Mouse (Mus musculus): ENCODE measurements around the gene Anxa9. TPM values are rescaled to one million over a fixed set of nuclear protein-coding genes. Genes with fewer than 3 reads are reported as not detected.

The Anxa9 gene
- polyA plus RNA-seq, 1 experiment from 2014 or later, result 1.6 TPM

- H3K4me3 ChIP-seq (ENCODE audit: low read depth, low read length), result no peak overlapping the region
- no peak overlapping the region for H3K9ac ChIP-seq (ENCODE audit: low read length)
- H3K4me2 ChIP-seq (ENCODE audit: low read depth, severe bottlenecking), result no peak overlapping the region
- no peak overlapping the region for H3K27ac ChIP-seq (replicated peaks; ENCODE audit: low read depth, low read length)
- ATAC-seq (ENCODE audit: insufficient number of reproducible peaks, low FRiP score, low TSS enrichment, low read depth) (no peak), DNase-seq (ENCODE audit: low spot score) (no peak)
- H3K4me1 ChIP-seq (ENCODE audit: control insufficient read depth, insufficient read depth, low read length), result no peaks in the 10 kb centered on the region; the same call in 1 of the 2 replicates
- H3K9me3 ChIP-seq (ENCODE audit: control insufficient read depth, low read length), result no peaks in the 10 kb centered on the region
- H3K36me3 ChIP-seq (ENCODE audit: control insufficient read depth, insufficient read depth, low read length), result no peaks in the 10 kb centered on the region
- 83% methylated on average over 11 of the region's 11 CpGs for WGBS
- no peaks in the 10 kb centered on the region for H3K27me3 ChIP-seq (ENCODE audit: control insufficient read depth, insufficient read depth, low read length)
Measured at GRCm38 (mm10) chr3:95293537-95293936, 13.4 kb downstream of the Anxa9 start.

- DNase-seq (ENCODE audit: low spot score) (no peak), ATAC-seq (ENCODE audit: insufficient number of reproducible peaks, low FRiP score, low TSS enrichment, low read depth) (no peak)
- H3K4me1 ChIP-seq (ENCODE audit: control insufficient read depth, insufficient read depth, low read length), result no peaks in the 10 kb centered on the region; the same call in 1 of the 2 replicates
- H3K27ac ChIP-seq (replicated peaks; ENCODE audit: low read depth, low read length), result no peak overlapping the region
- no peak overlapping the region for H3K9ac ChIP-seq (ENCODE audit: low read length)
- H3K27me3 ChIP-seq (ENCODE audit: control insufficient read depth, insufficient read depth, low read length), result no peaks in the 10 kb centered on the region
- no peak overlapping the region for H3K4me2 ChIP-seq (ENCODE audit: low read depth, severe bottlenecking)
- H3K4me3 ChIP-seq (ENCODE audit: low read depth, low read length), result no peak overlapping the region
- H3K9me3 ChIP-seq (ENCODE audit: control insufficient read depth, low read length), result no peaks in the 10 kb centered on the region
- peaks cover 2% of the 10 kb centered on the region; the same call in 1 of the 2 replicates for H3K36me3 ChIP-seq (ENCODE audit: control insufficient read depth, insufficient read depth, low read length)
- 84% methylated on average over 2 of the region's 2 CpGs for WGBS
Measured at GRCm38 (mm10) chr3:95292899-95293298, 14.1 kb downstream of the Anxa9 start.

GRCm38 (mm10) chr3:95291041-95291440 is 15.9 kb downstream of the Anxa9 start:
- Histone ChIP-seq H3K4me3 (ENCODE audit: low read depth, low read length) (no peak overlapping the region), H3K27ac (replicated peaks; ENCODE audit: low read depth, low read length) (no peak overlapping the region), H3K9ac (ENCODE audit: low read length) (no peak overlapping the region), H3K4me2 (ENCODE audit: low read depth, severe bottlenecking) (no peak overlapping the region), H3K4me1 (ENCODE audit: control insufficient read depth, insufficient read depth, low read length) (no peaks in the 10 kb centered on the region; the same call in 1 of the 2 replicates), H3K36me3 (ENCODE audit: control insufficient read depth, insufficient read depth, low read length) (peaks cover 2% of the 10 kb centered on the region; the same call in 1 of the 2 replicates), H3K9me3 (ENCODE audit: control insufficient read depth, low read length) (no peaks in the 10 kb centered on the region), H3K27me3 (ENCODE audit: control insufficient read depth, insufficient read depth, low read length) (no peaks in the 10 kb centered on the region)
- DNase-seq (ENCODE audit: low spot score), result no peak
- no peak for ATAC-seq (ENCODE audit: insufficient number of reproducible peaks, low FRiP score, low TSS enrichment, low read depth)
- WGBS, result 85% methylated on average over 4 of the region's 4 CpGs

- Histone ChIP-seq H3K4me2 (ENCODE audit: low read depth, severe bottlenecking) (no peak overlapping the region), H3K4me3 (ENCODE audit: low read depth, low read length) (no peak overlapping the region), H3K4me1 (ENCODE audit: control insufficient read depth, insufficient read depth, low read length) (no peaks in the 10 kb centered on the region), H3K36me3 (ENCODE audit: control insufficient read depth, insufficient read depth, low read length) (peaks cover 2% of the 10 kb centered on the region; the same call in 1 of the 2 replicates), H3K27ac (replicated peaks; ENCODE audit: low read depth, low read length) (no peak overlapping the region), H3K9me3 (ENCODE audit: control insufficient read depth, low read length) (no peaks in the 10 kb centered on the region), H3K27me3 (ENCODE audit: control insufficient read depth, insufficient read depth, low read length) (no peaks in the 10 kb centered on the region), H3K9ac (ENCODE audit: low read length) (no peak overlapping the region)
- DNase-seq (ENCODE audit: low spot score) (no peak), ATAC-seq (ENCODE audit: insufficient number of reproducible peaks, low FRiP score, low TSS enrichment, low read depth) (no peak)
- WGBS, result 71% methylated on average over 6 of the region's 6 CpGs
Measured at GRCm38 (mm10) chr3:95290156-95290555, 16.8 kb downstream of the Anxa9 start.

- Histone ChIP-seq H3K27me3 (ENCODE audit: control insufficient read depth, insufficient read depth, low read length) (no peaks in the 10 kb centered on the region), H3K36me3 (ENCODE audit: control insufficient read depth, insufficient read depth, low read length) (peaks cover 2% of the 10 kb centered on the region; the same call in 1 of the 2 replicates), H3K4me2 (ENCODE audit: low read depth, severe bottlenecking) (no peak overlapping the region), H3K9me3 (ENCODE audit: control insufficient read depth, low read length) (no peaks in the 10 kb centered on the region), H3K9ac (ENCODE audit: low read length) (no peak overlapping the region), H3K27ac (replicated peaks; ENCODE audit: low read depth, low read length) (no peak overlapping the region), H3K4me3 (ENCODE audit: low read depth, low read length) (no peak overlapping the region), H3K4me1 (ENCODE audit: control insufficient read depth, insufficient read depth, low read length) (no peaks in the 10 kb centered on the region; the same call in 1 of the 2 replicates)
- 90% methylated on average over 4 of the region's 4 CpGs for WGBS
- DNase-seq (ENCODE audit: low spot score) (no peak), ATAC-seq (ENCODE audit: insufficient number of reproducible peaks, low FRiP score, low TSS enrichment, low read depth) (no peak)
Measured at GRCm38 (mm10) chr3:95289419-95289818, 17.6 kb downstream of the Anxa9 start.

GRCm38 (mm10) chr3:95287541-95287940 is 19.4 kb downstream of the Anxa9 start:
- Histone ChIP-seq H3K27ac (replicated peaks; ENCODE audit: low read depth, low read length) (no peak overlapping the region), H3K36me3 (ENCODE audit: control insufficient read depth, insufficient read depth, low read length) (peaks cover 2% of the 10 kb centered on the region; the same call in 1 of the 2 replicates)
- 93% methylated on average over 3 of the region's 3 CpGs for WGBS

GRCm38 (mm10) chr3:95286510-95286909 is 20.5 kb downstream of the Anxa9 start:
- Histone ChIP-seq H3K9me3 (ENCODE audit: control insufficient read depth, low read length) (no peaks in the 10 kb centered on the region), H3K4me3 (ENCODE audit: low read depth, low read length) (no peak overlapping the region), H3K4me2 (ENCODE audit: low read depth, severe bottlenecking) (no peak overlapping the region), H3K27me3 (ENCODE audit: control insufficient read depth, insufficient read depth, low read length) (no peaks in the 10 kb centered on the region), H3K9ac (ENCODE audit: low read length) (no peak overlapping the region), H3K27ac (replicated peaks; ENCODE audit: low read depth, low read length) (no peak overlapping the region), H3K36me3 (ENCODE audit: control insufficient read depth, insufficient read depth, low read length) (peaks cover 2% of the 10 kb centered on the region; the same call in 1 of the 2 replicates), H3K4me1 (ENCODE audit: control insufficient read depth, insufficient read depth, low read length) (peaks cover 8% of the 10 kb centered on the region)
- DNase-seq (ENCODE audit: low spot score), result no peak
- ATAC-seq (ENCODE audit: insufficient number of reproducible peaks, low FRiP score, low TSS enrichment, low read depth), result no peak
- 86% methylated on average over 7 of the region's 7 CpGs for WGBS

More at GRCm38 (mm10) chr3:95287541-95287940, 19.4 kb downstream of the Anxa9 start:
- Histone ChIP-seq H3K27me3 (ENCODE audit: control insufficient read depth, insufficient read depth, low read length) (no peaks in the 10 kb centered on the region), H3K9me3 (ENCODE audit: control insufficient read depth, low read length) (no peaks in the 10 kb centered on the region), H3K4me2 (ENCODE audit: low read depth, severe bottlenecking) (no peak overlapping the region), H3K4me3 (ENCODE audit: low read depth, low read length) (no peak overlapping the region), H3K9ac (ENCODE audit: low read length) (no peak overlapping the region), H3K4me1 (ENCODE audit: control insufficient read depth, insufficient read depth, low read length) (peaks cover 8% of the 10 kb centered on the region)
- no peak for DNase-seq (ENCODE audit: low spot score)
- no peak for ATAC-seq (ENCODE audit: insufficient number of reproducible peaks, low FRiP score, low TSS enrichment, low read depth)

- H3K4me1 ChIP-seq (ENCODE audit: control insufficient read depth, insufficient read depth, low read length), result peaks cover 8% of the 10 kb centered on the region
- no peak overlapping the region for H3K9ac ChIP-seq (ENCODE audit: low read length)
- no peak for ATAC-seq (ENCODE audit: insufficient number of reproducible peaks, low FRiP score, low TSS enrichment, low read depth)
- H3K4me2 ChIP-seq (ENCODE audit: low read depth, severe bottlenecking), result no peak overlapping the region
- no peaks in the 10 kb centered on the region for H3K27me3 ChIP-seq (ENCODE audit: control insufficient read depth, insufficient read depth, low read length)
- no peaks in the 10 kb centered on the region for H3K9me3 ChIP-seq (ENCODE audit: control insufficient read depth, low read length)
- no peak overlapping the region for H3K4me3 ChIP-seq (ENCODE audit: low read depth, low read length)
- WGBS, result 61% methylated on average over 5 of the region's 5 CpGs
- peak; percentile 17 for DNase-seq (ENCODE audit: low spot score)
- peaks cover 2% of the 10 kb centered on the region; the same call in 1 of the 2 replicates for H3K36me3 ChIP-seq (ENCODE audit: control insufficient read depth, insufficient read depth, low read length)
- H3K27ac ChIP-seq (replicated peaks; ENCODE audit: low read depth, low read length), result no peak overlapping the region
Measured at GRCm38 (mm10) chr3:95286011-95286410, 21.0 kb downstream of the Anxa9 start.

GRCm38 (mm10) chr3:95285390-95285789 is 21.6 kb downstream of the Anxa9 start:
- no peak overlapping the region for H3K27ac ChIP-seq (replicated peaks; ENCODE audit: low read depth, low read length)
- ATAC-seq (ENCODE audit: insufficient number of reproducible peaks, low FRiP score, low TSS enrichment, low read depth), result no peak
- H3K27me3 ChIP-seq (ENCODE audit: control insufficient read depth, insufficient read depth, low read length), result no peaks in the 10 kb centered on the region
- no peak overlapping the region for H3K9ac ChIP-seq (ENCODE audit: low read length)
- peaks cover 8% of the 10 kb centered on the region for H3K4me1 ChIP-seq (ENCODE audit: control insufficient read depth, insufficient read depth, low read length)
- DNase-seq (ENCODE audit: low spot score), result no peak
- no peak overlapping the region for H3K4me2 ChIP-seq (ENCODE audit: low read depth, severe bottlenecking)
- peaks cover 2% of the 10 kb centered on the region; the same call in 1 of the 2 replicates for H3K36me3 ChIP-seq (ENCODE audit: control insufficient read depth, insufficient read depth, low read length)
- H3K9me3 ChIP-seq (ENCODE audit: control insufficient read depth, low read length), result no peaks in the 10 kb centered on the region
- no peak overlapping the region for H3K4me3 ChIP-seq (ENCODE audit: low read depth, low read length)
- WGBS, result 93% methylated on average over 5 of the region's 5 CpGs

Data from limb, embryonic 11.5 days (tissue).